Mouse (Mus musculus) T-helper 17 cell (primary cell): ENCODE measurements around the gene Mup21.
"Not testable (repeated sequence)": the region's sequence is repeated elsewhere in the genome, so short reads cannot be mapped to it uniquely, and the experiment has no call there.

ENCODE experiments used
- in situ Hi-C, 2 experiments: fragments of 300-600 bp; cut with MboI, MseI; formaldehyde crosslinking; loops; 1 replicate in 1 of 2; 2 replicates in 1 of 2; pipeline ENCODE4 v1.15.1; 2025; ENCODE audit warnings: high pct_unique_total_duplicates in 2 of 2

The Mup21 gene

DNA sequence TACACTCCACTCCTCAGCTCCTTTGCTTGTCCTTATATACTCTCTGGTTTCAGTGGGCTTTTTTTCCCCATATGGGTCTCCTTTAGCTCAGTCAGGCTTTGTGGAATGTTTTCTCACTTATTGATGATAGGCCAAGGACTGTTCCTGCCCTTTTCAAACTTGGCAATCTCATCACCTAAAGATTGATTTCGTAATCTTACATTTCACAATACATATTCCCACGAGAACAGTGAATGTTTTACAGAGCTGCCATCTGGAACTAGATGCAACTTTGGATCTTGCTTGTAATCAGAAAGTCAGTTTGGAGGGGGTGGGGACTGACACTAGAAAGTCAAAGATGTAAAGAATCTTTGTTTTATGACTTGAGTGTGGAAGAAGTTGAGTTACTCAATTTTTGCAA, at the start of gene Mup21:
Gene Mup21, minus strand, starts transcription at position 53 of the 400 bp plus-strand sequence.
- in situ Hi-C loops = no loop called here

DNA sequence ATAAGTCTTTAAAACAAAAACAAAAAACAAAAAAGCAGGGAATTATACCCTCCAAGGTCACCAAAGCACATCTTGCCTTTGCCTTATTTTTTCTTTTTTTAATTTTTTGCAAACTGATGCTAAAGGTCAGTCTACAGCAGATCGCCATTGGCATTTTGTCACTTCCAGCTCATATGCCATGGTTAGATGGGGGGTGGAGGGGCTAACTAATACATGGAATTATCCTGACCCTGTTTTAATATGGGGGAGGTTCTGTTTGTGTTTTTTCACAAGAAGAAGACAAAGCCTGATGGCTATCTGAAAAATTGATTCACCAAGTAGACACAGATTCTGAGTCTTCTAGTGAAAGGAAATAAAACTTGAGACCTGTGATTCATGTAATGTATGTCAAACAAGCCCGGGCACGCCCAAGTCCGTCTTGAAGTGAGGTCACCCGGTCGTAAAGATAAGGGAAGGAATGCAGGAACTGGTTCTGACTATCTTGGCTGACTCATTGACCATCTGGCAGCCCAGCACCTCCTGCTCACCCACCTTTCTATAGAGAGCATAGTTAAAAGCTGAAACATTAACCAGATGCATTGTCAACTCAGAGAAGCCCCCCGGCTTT, 49.4 kb upstream of the Mup21 start:
- in situ Hi-C loops = loop anchor here in 1 of 2 experiments (5.0 to 10.0 kb wide), 2 partner anchors 1237 to 1625 kb away; no protein-coding TSS in a partner anchor

DNA sequence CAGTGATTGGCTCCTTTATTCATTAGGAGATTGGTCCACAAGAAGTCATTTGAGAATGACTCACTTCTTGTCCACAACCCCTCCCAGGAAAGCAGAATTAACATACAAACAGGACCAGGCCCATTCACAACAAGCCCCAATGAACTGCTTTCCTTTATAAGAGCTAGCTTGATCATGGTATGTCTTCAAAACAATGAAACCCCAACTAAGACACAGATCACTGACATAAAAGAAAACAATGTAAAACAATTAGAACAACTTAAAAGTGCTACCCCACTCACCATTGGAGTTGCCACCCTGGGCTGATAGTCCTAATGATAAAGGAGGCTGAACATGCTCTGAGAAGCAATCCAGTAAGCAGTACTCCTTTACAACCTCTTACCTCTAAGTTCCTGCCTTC, 38.1 kb upstream of the Mup21 start:
- in situ Hi-C loops = no loop called here

DNA sequence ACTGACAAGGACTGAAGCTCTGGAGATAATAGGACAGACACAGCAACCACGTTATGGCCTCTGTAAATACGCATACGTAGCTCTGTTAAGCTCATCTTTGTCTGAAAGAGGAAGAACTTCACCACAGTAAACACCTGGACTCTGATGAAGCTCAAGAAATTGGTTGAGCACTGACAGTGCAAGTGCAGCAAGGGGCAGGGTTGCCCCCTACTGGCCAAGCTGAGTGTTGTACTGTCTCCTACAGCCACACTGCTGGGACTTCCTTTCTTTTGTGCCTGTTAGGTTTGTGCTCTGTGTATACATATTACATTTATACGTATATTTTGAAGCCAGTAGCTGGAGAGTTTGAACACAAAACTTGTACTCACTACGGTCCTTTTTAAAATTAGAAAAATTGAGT, 26.6 kb upstream of the Mup21 start:
- in situ Hi-C loops = no loop called here

DNA sequence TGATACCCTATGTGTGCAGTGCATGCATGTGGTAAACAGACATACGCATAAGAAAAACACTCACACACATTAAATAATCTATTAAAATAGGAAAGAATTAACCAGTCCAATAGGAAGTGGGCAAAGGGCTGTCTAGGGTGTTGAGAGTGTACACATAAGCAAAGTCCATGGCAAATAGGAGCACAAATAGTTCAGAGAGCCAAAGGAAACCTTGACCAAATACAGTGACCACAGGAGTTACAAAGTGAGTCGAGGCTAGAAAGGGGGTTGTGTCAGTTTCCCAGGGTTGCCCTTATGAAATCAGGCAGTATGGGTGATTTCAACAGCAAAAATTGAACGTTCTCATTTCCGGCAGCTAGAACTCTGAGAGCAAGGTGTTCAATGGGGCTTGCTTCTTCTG, 23.8 kb upstream of the Mup21 start:
- in situ Hi-C loops = no loop called here

DNA sequence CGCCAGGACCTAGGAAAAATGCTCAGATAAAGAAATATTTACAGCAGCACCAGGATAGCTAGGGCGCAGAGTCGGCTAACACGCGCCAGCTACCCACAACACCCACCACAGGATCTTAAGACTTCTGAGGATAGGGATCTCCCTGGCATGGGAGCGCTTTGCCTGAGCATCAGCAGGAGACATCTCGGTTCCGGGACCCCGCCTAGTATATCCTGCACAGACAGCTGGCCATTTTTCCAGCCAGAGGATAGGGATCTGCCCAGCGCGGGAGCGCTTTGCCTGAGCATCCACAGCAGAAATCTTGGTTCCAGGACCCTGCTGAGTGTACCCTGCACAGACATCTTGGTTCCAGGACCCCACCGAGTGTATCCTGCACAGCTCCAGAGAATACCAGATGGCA, 17.0 kb upstream of the Mup21 start:
- in situ Hi-C loops = not testable (repeated sequence)

DNA sequence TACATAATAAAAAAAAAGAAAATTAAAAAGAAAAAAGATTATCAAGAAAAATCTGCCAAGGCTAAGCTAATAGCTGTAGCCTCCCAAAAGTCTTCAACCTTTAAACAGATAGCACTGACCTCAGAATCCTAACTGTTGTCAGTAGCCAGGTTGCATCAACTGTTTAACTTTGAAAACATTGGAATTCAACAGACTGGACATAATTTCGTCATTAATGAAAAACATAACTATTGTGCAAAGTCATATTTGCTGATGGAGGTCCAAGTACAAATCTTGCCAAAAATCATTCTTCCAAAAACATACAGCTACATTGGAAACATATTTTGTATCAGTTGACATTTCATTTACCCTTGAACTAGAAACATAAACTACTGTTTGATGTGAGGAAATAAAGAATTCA, 7.7 kb upstream of the Mup21 start:
- in situ Hi-C loops = no loop called here

DNA sequence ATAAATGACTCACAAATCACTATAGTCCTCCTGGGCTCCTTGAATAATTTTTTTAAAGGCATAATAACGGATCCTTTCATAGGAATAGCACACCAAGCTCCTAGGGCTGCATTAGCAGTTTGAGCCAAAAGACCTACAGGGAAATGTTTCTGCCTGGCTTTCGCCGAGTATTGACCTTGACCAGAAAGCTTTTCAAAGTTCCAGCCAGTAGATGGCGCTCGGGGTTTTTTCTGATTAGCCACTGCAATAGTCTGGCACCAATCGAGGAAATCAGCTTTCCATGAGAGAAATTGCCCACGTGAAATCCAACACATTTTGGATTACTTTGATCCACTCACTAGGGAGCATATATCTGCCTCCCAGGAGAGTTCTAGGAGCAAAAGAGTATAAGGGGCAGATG, 17.0 kb downstream of the Mup21 start:
- in situ Hi-C loops = no loop called here

DNA sequence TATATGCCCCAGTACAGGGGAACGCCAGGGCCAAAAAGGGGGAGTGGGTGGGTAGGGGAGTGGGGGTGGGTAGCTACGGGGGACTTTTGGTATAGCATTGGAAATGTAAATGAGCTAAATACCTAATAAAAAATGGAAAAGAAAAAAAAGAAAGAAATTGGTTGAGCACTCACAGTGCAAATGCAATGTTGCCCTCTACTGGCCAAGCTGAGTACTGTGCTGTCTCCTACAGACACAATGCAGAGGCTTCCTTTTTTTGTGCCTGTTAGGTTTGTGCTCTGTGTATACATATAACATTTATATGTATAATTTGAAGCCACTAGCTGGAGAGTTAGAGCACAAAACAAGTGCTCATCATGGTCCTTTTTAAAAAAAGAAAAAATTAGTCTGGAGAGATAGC, 47.3 kb downstream of the Mup21 start:
- in situ Hi-C loops = not testable (repeated sequence)
